Comparison of ENCODE assay signal across 8 mouse cellular contexts in the genomic region with DNA sequence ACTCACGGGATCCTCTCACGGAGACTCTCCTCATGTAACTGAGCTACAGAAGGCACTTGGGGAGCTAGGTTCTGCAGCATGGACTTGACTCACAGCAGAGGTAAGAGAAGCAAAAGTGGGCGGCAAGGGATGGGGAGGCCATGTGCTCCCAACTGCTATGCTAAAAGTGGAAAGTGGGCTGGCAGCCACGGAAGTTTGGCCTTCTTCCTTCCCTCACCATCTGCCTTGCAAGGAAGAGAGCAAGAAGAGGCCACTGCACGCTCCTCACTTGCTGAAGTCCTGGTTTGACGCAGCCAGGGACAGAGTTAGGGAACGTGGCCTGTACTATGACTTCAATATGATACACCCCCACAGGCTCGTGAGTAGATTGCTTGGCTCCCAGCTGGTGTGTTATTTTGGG.
DNase-seq lines count a peak whose midpoint lies in the region.

No protein-coding gene starts in this region.

- peak; percentile 42 for DNase-seq in gastrocnemius, adult 18-20 months (ENCODE audit: low spot score)
- DNase-seq in gastrocnemius, postnatal 4 days (ENCODE audit: low spot score in 2 of 2): no peak
- DNase-seq in frontal cortex, postnatal 25 days (ENCODE audit: low spot score in 2 of 2): peak; percentile 38 to 66
- DNase-seq in layer of hippocampus, postnatal 36 days: peak; percentile 27 to 39
- peak; percentile 69 for DNase-seq in right cerebral cortex, postnatal 14 days
- no peak for DNase-seq in kidney, postnatal 36 days
- no peak for DNase-seq in testis, postnatal 14 days (ENCODE audit: low spot score)
- DNase-seq in spleen, postnatal 10 days (ENCODE audit: low spot score in 2 of 2): no peak

Comparison
In these comparisons a context has a peak if more than half of its experiments do, and no peak if none do; other contexts are left out.
1. DNase-seq: peak in gastrocnemius, adult 18-20 months (single experiment), frontal cortex, postnatal 25 days (2 of 2), layer of hippocampus, postnatal 36 days (2 of 2) and right cerebral cortex, postnatal 14 days (single experiment); none in gastrocnemius, postnatal 4 days (0 of 2), kidney, postnatal 36 days (0 of 2), testis, postnatal 14 days (single experiment) and spleen, postnatal 10 days (0 of 2).